Mouse (Mus musculus) lung, embryonic 15.5 days (tissue): ENCODE results near the gene Grem1. TPM values are rescaled to one million over a fixed set of nuclear protein-coding genes. Genes with fewer than 3 reads are reported as not detected.

Source experiments
- ATAC-seq: fragments of 200-750 bp; cut with Nextera tagmentation; 2 replicates; pipeline ENCODE4 v1.8.0; 2017; ENCODE audit warnings: moderate number of reproducible peaks, borderline replicate concordance; ENCODE audit not compliant: low FRiP score, low TSS enrichment; ENCODE audit errors: extremely low read depth
- H3K27ac ChIP-seq: fragments of 300-500 bp; sonication (generic); 2 replicates; pipeline ENCODE4 v1.5.1; 2015; ENCODE audit warnings: moderate library complexity, mild to moderate bottlenecking, inconsistent platforms
- H3K27me3 ChIP-seq: fragments of 300-500 bp; sonication (generic); 2 replicates; pipeline ENCODE4 v1.6.1; 2015; ENCODE audit warnings: inconsistent platforms
- H3K36me3 ChIP-seq: fragments of 300-500 bp; sonication (generic); 2 replicates; pipeline ENCODE4 v1.6.1; 2015; ENCODE audit warnings: inconsistent platforms
- H3K4me1 ChIP-seq: fragments of 300-500 bp; sonication (generic); 2 replicates; pipeline ENCODE4 v1.6.1; 2015; ENCODE audit warnings: inconsistent platforms
- H3K4me2 ChIP-seq: fragments of 300-500 bp; sonication (generic); 2 replicates; pipeline ENCODE4 v1.6.1; 2015; ENCODE audit warnings: inconsistent platforms, mild to moderate bottlenecking, moderate library complexity
- H3K4me3 ChIP-seq: fragments of 300-500 bp; sonication (generic); 2 replicates; pipeline ENCODE4 v1.5.1; 2015; ENCODE audit warnings: mild to moderate bottlenecking, inconsistent platforms
- H3K9ac ChIP-seq: fragments of 300-500 bp; sonication (generic); 2 replicates; pipeline ENCODE4 v1.6.1; 2015; ENCODE audit warnings: inconsistent platforms
- H3K9me3 ChIP-seq: fragments of 300-500 bp; sonication (generic); 2 replicates; pipeline ENCODE4 v1.6.1; 2016; ENCODE audit warnings: inconsistent platforms
- WGBS: fragments of 180-500 bp; shearing (Covaris S2); methylation state at CpG from one replicate; pipeline ENCODE4 v1.1.7; 2015; 5-methylcytosine and 5-hydroxymethylcytosine counted together
- polyA plus RNA-seq: library from polyadenylated mRNA; unstranded; fragments of >200 nt; fragmentation: Nextera tagmentation; extraction: Ambion mirVana; gene quantifications from 2 replicates; pipeline ENCODE4 v1.2.1, GENCODE M21; 2015

Grem1 gene
- polyA plus RNA-seq, 1 experiment from 2014 or later = 0.14 TPM

DNA sequence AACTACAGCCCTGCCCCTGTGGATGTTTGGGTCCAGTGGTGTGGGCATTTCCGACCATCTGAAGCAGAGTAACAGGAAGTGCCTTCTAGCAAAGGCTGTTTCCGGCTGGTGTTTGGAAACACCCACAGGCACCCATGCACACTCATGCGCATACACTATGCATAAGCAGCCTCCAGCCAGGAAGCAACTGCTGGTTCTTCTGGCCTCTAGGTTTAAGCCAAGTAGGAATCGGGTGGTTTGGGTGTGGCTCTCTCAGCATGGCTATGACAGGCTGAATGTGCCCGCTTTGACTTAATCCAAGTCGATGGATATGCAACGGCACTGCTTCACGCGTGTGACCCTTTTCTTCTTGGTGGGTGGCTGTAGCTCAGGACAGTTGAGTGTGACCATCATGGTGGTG, 9.1 kb downstream of the Grem1 start:
- H3K9me3 ChIP-seq = no peaks in the 10 kb centered on the region
- H3K27ac ChIP-seq = no peak overlapping the region
- 87% methylated on average over 9 of the region's 9 CpGs for WGBS
- peaks cover 5% of the 10 kb centered on the region; the same call in 1 of the 2 replicates for H3K27me3 ChIP-seq
- H3K4me1 ChIP-seq = no peaks in the 10 kb centered on the region
- H3K36me3 ChIP-seq = no peaks in the 10 kb centered on the region
- no peak overlapping the region for H3K9ac ChIP-seq
- H3K4me2 ChIP-seq = no peak overlapping the region
- ATAC-seq = no peak
- H3K4me3 ChIP-seq = no peak overlapping the region

- H3K9me3 ChIP-seq = no peaks in the 10 kb centered on the region
- no peaks in the 10 kb centered on the region for H3K27me3 ChIP-seq
- H3K27ac ChIP-seq = no peak overlapping the region
- ATAC-seq = no peak
- H3K4me3 ChIP-seq = no peak overlapping the region
- WGBS = 84% methylated on average over 3 of the region's 3 CpGs
- H3K4me2 ChIP-seq = no peak overlapping the region
- no peak overlapping the region for H3K9ac ChIP-seq
- no peaks in the 10 kb centered on the region for H3K36me3 ChIP-seq
- H3K4me1 ChIP-seq = no peaks in the 10 kb centered on the region
Measured at GRCm38 (mm10) chr2:113728581-113728980, 29.9 kb downstream of the Grem1 start.

DNA sequence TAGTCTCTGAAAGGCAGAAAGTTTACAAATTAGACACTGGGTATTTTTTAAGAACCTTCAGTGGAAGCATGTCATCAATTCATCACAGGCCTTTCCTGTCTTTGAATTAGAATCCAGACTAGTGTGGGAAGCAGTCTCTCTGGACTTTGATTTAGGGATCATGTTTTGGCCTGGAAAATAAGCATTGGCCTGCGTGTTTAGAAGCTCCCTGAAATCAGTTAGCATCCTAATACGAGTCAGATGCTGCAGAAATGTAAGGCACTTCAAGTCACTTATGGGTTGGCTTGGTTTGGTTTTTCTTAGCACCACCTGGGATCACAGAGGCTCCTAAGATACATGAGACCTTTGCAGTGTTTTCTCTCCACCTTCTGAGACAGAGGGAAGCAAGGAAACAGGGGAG, 43.6 kb downstream of the Grem1 start:
- no peaks in the 10 kb centered on the region for H3K4me1 ChIP-seq
- no peak overlapping the region for H3K9ac ChIP-seq
- no peak for ATAC-seq
- H3K27ac ChIP-seq = no peak overlapping the region
- no peaks in the 10 kb centered on the region for H3K27me3 ChIP-seq
- H3K9me3 ChIP-seq = no peaks in the 10 kb centered on the region
- H3K36me3 ChIP-seq = no peaks in the 10 kb centered on the region
- H3K4me3 ChIP-seq = no peak overlapping the region
- WGBS = 59% methylated on average over 2 of the region's 2 CpGs
- H3K4me2 ChIP-seq = no peak overlapping the region

- H3K36me3 ChIP-seq = no peaks in the 10 kb centered on the region
- no peaks in the 10 kb centered on the region for H3K9me3 ChIP-seq
- no peak overlapping the region for H3K9ac ChIP-seq
- no peak overlapping the region for H3K4me3 ChIP-seq
- H3K4me2 ChIP-seq = no peak overlapping the region
- H3K27ac ChIP-seq = no peak overlapping the region
- ATAC-seq = no peak
- H3K27me3 ChIP-seq = no peaks in the 10 kb centered on the region
- 73% methylated on average over 2 of the region's 2 CpGs for WGBS
- no peaks in the 10 kb centered on the region for H3K4me1 ChIP-seq
Measured at GRCm38 (mm10) chr2:113713406-113713805, 45.0 kb downstream of the Grem1 start.

DNA sequence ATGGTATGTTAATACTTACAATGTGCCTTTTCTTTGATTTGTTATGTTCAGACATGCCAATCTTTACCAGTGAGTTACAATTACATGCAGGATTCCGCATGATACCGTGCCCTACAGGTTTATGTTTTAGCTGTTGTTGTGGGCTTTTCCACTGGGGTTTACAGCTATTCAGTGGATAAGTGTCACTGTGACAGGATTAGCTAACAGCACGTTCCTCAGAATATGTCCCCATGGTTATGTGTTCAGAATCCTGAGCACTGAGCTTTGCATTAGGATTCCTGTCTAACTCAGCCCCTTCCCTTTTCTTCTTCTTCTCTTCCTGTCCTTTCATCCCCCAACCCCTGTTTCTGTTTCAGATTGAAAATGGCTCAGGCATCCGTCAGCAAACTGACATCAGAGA, 50.9 kb downstream of the Grem1 start:
- no peak overlapping the region for H3K27ac ChIP-seq

DNA sequence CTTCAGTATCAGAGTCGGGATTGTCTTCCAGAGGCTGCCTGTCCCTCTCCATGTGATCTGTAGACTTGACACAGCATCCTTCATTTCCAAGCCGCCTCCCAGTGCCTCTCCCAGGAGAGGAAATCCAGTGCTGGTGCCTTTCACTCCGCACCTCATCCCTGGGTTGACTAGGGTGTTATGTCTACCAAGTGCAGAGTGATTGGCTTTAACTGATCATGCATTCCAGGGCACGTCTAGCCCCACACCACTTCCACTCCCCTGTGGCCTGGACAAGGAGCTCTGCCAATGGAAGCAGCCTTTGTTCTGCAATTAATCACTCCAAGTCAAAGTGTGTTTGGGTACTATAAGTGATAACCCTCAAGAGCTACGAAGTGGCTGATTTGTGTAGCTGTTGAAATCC, 56.9 kb downstream of the Grem1 start:
- Histone ChIP-seq H3K9me3 (no peaks in the 10 kb centered on the region), H3K36me3 (no peaks in the 10 kb centered on the region), H3K27ac (no peak overlapping the region), H3K4me1 (no peaks in the 10 kb centered on the region), H3K4me3 (no peak overlapping the region), H3K4me2 (no peak overlapping the region), H3K9ac (no peak overlapping the region), H3K27me3 (no peaks in the 10 kb centered on the region)
- no peak for ATAC-seq
- WGBS = 13% methylated on average over 5 of the region's 5 CpGs

More for the DNA sequence above, 50.9 kb downstream of the Grem1 start:
- Histone ChIP-seq H3K4me1 (no peaks in the 10 kb centered on the region), H3K27me3 (no peaks in the 10 kb centered on the region), H3K4me2 (no peak overlapping the region), H3K9ac (no peak overlapping the region), H3K4me3 (no peak overlapping the region), H3K36me3 (no peaks in the 10 kb centered on the region), H3K9me3 (no peaks in the 10 kb centered on the region)
- WGBS = 72% methylated on average over 4 of the region's 4 CpGs
- no peak for ATAC-seq

GRCm38 (mm10) chr2:113696647-113697046, 61.8 kb downstream of the Grem1 start:
- WGBS = 88% methylated on average over 5 of the region's 5 CpGs
- ATAC-seq = no peak
- H3K27me3 ChIP-seq = no peaks in the 10 kb centered on the region
- no peak overlapping the region for H3K27ac ChIP-seq
- H3K4me1 ChIP-seq = no peaks in the 10 kb centered on the region
- no peak overlapping the region for H3K4me2 ChIP-seq
- H3K9me3 ChIP-seq = no peaks in the 10 kb centered on the region
- H3K36me3 ChIP-seq = no peaks in the 10 kb centered on the region
- H3K9ac ChIP-seq = no peak overlapping the region
- H3K4me3 ChIP-seq = no peak overlapping the region

GRCm38 (mm10) chr2:113696222-113696621, 62.2 kb downstream of the Grem1 start:
- Histone ChIP-seq H3K9ac (no peak overlapping the region), H3K4me1 (no peaks in the 10 kb centered on the region), H3K4me2 (no peak overlapping the region), H3K27me3 (no peaks in the 10 kb centered on the region), H3K36me3 (no peaks in the 10 kb centered on the region), H3K9me3 (no peaks in the 10 kb centered on the region), H3K4me3 (no peak overlapping the region), H3K27ac (no peak overlapping the region)
- WGBS = 78% methylated on average over 3 of the region's 3 CpGs
- no peak for ATAC-seq

Other genes starting within 250 kb of the Grem1 start
- gene Scg5, start 70.5 kb upstream of the Grem1 start, polyA plus RNA-seq = 1.0 and 1.6 TPM in 2 replicates
- 30.3 and 30.9 TPM in 2 replicates for gene Arhgap11a, start 90.0 kb upstream of the Grem1 start, polyA plus RNA-seq